Mouse (Mus musculus): ENCODE measurements around the gene Romo1. TPM values are rescaled to one million over a fixed set of nuclear protein-coding genes. Genes with fewer than 3 reads are reported as not detected.
"Not testable (repeated sequence)": the region's sequence is repeated elsewhere in the genome, so short reads cannot be mapped to it uniquely, and the experiment has no call there.

The Romo1 gene
- polyA plus RNA-seq (2016; fragmentation: Nextera tagmentation; extraction: Ambion mirVana) = 422 and 434 TPM in 2 replicates

- Histone ChIP-seq H3K4me2 (replicated peaks) (peak within 1 kb of the TSS; percentile 54), H3K9me3 (no peaks in the 10 kb centered on the region), H3K4me1 (peaks cover 13% of the 10 kb centered on the region), H3K36me3 (peaks cover 31% of the 10 kb centered on the region), H3K27me3 (no peaks in the 10 kb centered on the region), H3K4me3 (peak within 1 kb of the TSS; percentile 78), H3K9ac (replicated peaks) (peak within 1 kb of the TSS; percentile 81), H3K27ac (replicated peaks) (peak within 1 kb of the TSS; percentile 95)
- peak; percentile 97 for ATAC-seq (ENCODE audit: low FRiP score, low read depth)
- under 1% methylated on average over 69 of the region's 70 CpGs for WGBS
Measured at GRCm38 (mm10) chr2:156143953-156144724, at the start of gene Romo1, which contains the start of gene Nfs1. Gene Romo1, plus strand, starts transcription at chr2:156144039. Gene Nfs1, minus strand, starts transcription at chr2:156144186.

DNA sequence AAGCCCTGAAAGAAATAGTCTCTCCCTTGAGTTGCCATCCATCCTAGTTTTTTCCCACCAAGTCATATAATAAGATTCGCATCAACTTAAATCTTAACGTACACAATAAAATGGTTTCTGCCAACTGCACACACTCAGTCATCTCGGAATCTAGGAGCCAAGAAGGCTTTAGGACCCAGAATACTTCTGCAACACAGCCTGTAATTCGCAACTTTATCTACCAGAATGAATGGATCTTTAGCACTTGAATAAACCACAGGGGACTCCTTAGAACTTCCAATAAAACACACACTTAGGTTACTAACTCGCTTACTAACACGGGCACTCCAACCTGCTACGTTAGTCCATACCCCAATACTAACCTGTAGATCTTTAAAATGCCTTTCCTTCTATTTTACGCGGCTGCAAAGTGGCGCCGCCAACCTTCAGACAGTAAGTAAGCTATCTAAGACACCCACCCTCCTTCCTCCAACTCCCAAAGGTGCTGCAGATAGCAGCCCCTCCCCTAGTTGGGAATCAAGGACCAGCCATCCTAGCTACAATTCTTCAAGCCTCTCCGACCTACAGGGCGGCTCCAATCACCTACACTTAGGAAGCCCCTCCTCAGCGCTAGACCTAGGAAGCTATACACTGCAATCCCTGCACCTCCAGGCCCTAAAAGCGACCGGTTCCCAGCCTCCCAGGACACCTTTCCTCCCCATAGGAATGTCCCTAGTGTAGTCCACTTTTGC is 33.0 kb upstream of the Romo1 start:
- H3K27ac ChIP-seq (replicated peaks) = peak overlapping the region; percentile 81

DNA sequence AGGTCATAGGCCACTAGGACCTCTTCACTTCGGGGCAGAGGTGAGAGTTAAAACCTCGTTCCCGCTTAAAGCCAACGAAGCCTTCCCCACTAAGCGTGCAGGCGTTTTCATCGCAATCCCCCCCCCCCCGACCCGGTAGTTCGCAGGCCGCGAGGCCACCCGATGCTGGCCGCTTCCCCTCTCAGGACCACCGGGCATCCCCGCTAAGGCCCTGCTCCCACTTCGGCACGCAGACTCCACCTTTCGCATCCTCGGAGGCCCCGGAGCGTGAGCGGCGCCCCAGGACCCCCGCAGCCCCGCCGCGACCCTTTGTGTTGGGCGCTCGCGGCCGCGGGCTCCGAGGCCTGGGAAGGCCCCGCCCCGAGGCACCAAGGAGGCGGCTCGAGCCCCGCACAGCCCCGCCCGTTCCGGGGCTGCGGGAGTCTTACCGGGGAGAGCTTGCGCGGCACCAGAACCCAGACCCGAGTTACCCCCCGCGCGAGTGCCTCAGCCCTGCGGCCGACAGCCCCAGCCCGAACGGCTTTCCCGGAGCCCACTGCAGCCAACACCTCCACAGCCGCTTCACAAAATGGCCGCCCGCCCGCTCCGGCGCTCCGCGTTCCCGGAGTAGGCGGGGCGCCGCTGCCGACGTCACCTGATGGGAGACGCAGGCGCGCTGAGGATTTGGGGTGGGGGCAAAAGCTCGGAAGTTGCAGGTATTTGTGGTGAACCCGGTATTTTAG is 32.3 kb upstream of the Romo1 start, which contains the start of the genes Cpne1 and Rbm12:
Gene Cpne1, minus strand, starts transcription at position 608 of the 722 bp plus-strand sequence.
Gene Rbm12, minus strand, starts transcription at position 621 of the 722 bp plus-strand sequence.
- peak; percentile 93 for ATAC-seq (ENCODE audit: low FRiP score, low read depth)
- H3K36me3 ChIP-seq = 0 out of 2 replicates have a peak, but pooled peaks cover 4% of the 10 kb centered on the region
- H3K4me3 ChIP-seq = peak within 1 kb of the TSS; percentile 96
- no peaks in the 10 kb centered on the region for H3K27me3 ChIP-seq
- peak within 1 kb of the TSS; percentile 96 for H3K9ac ChIP-seq (replicated peaks)
- peak within 1 kb of the TSS; percentile 66 for H3K4me2 ChIP-seq (replicated peaks)
- no peaks in the 10 kb centered on the region for H3K9me3 ChIP-seq
- whole genome bisulfite sequencing = under 1% methylated on average over 67 of the region's 74 CpGs
- H3K27ac ChIP-seq (replicated peaks) = peak within 1 kb of the TSS; percentile 81
- peaks cover 14% of the 10 kb centered on the region for H3K4me1 ChIP-seq

More for the DNA sequence above, 33.0 kb upstream of the Romo1 start:
- Histone ChIP-seq H3K4me3 (peak overlapping the region; percentile 96), H3K4me1 (peaks cover 15% of the 10 kb centered on the region), H3K36me3 (peaks cover 7% of the 10 kb centered on the region; the same call in 1 of the 2 replicates), H3K4me2 (replicated peaks) (peak overlapping the region; percentile 66), H3K9ac (replicated peaks) (peak overlapping the region; percentile 96), H3K9me3 (no peaks in the 10 kb centered on the region), H3K27me3 (no peaks in the 10 kb centered on the region)
- WGBS = under 1% methylated on average over 16 of the region's 16 CpGs
- peak; percentile 69 for ATAC-seq (ENCODE audit: low FRiP score, low read depth)

- H3K36me3 ChIP-seq; H3K27me3 ChIP-seq; ATAC-seq (ENCODE audit: low FRiP score, low read depth); H3K9me3 ChIP-seq: not testable (repeated sequence)
- H3K4me3 ChIP-seq = peak overlapping the region; percentile 96
- peak overlapping the region; percentile 96 for H3K9ac ChIP-seq (replicated peaks)
- peak overlapping the region; percentile 81 for H3K27ac ChIP-seq (replicated peaks)
- H3K4me2 ChIP-seq (replicated peaks) = peak overlapping the region; percentile 53
- WGBS = 19% methylated on average over 5 of the region's 5 CpGs
- H3K4me1 ChIP-seq = peaks cover 11% of the 10 kb centered on the region
Measured at GRCm38 (mm10) chr2:156112080-156112423, 31.8 kb upstream of the Romo1 start.

- Histone ChIP-seq H3K27me3 (no peaks in the 10 kb centered on the region), H3K4me3 (no peak overlapping the region), H3K4me2 (replicated peaks) (no peak overlapping the region), H3K9ac (replicated peaks) (no peak overlapping the region), H3K9me3 (no peaks in the 10 kb centered on the region), H3K4me1 (no peaks in the 10 kb centered on the region), H3K27ac (replicated peaks) (no peak overlapping the region), H3K36me3 (peaks cover 11% of the 10 kb centered on the region)
- no peak for ATAC-seq (ENCODE audit: low FRiP score, low read depth)
Measured at GRCm38 (mm10) chr2:156119566-156119965, 24.3 kb upstream of the Romo1 start.

DNA sequence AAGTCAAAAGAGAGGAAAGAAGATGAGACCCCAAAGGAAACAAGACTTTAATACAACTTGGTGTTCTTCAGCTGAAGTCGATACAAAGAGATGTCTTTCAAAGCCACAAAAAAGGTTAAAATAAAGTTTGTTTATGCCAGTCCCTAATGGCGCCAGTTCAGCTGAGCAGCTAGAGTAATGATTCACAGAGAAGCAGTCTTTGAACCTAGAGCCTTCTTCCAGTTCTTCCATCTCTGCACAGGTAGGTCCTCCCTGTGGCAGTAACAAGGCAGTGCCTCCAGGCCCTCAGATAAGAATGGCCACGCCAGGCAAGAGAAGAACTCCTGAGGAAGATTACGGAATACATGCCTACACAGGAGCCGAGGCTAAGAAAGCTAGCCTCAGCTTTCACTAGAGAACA is 20.1 kb upstream of the Romo1 start:
- Histone ChIP-seq H3K36me3 (peaks cover 11% of the 10 kb centered on the region), H3K9ac (replicated peaks) (no peak overlapping the region), H3K4me1 (no peaks in the 10 kb centered on the region), H3K4me2 (replicated peaks) (no peak overlapping the region), H3K9me3 (no peaks in the 10 kb centered on the region), H3K27ac (replicated peaks) (no peak overlapping the region), H3K4me3 (no peak overlapping the region), H3K27me3 (no peaks in the 10 kb centered on the region)
- 93% methylated on average over 5 of the region's 5 CpGs for WGBS
- ATAC-seq (ENCODE audit: low FRiP score, low read depth) = no peak

DNA sequence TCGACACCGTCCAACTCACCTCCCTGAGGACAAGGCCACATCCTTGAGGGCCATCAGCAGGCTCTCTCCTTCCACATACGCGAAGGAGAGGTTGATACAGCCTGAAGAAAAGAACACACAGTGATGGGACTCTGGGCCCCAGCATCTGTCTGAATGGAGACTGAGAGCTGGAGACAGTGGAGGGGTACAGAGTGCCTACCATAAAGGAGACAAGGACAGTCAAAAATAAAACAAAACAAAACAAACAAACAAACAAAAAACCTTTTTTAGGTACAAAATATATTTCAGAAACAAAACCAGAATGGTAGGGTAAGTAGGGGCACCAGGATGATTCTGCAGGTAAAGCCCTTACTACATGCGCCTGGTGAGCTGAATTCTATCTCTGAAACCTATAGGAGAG is 16.8 kb upstream of the Romo1 start, which contains the start of gene Gm28036:
Gene Gm28036, minus strand, starts transcription at position 101 of the 400 bp plus-strand sequence.
- H3K9ac ChIP-seq (replicated peaks) = no peak within 1 kb of the TSS
- no peak within 1 kb of the TSS for H3K4me2 ChIP-seq (replicated peaks)
- no peaks in the 10 kb centered on the region for H3K27me3 ChIP-seq
- WGBS = 91% methylated on average over 5 of the region's 5 CpGs
- ATAC-seq (ENCODE audit: low FRiP score, low read depth) = no peak
- H3K4me3 ChIP-seq = no peak within 1 kb of the TSS
- peaks cover 17% of the 10 kb centered on the region for H3K36me3 ChIP-seq
- H3K4me1 ChIP-seq = no peaks in the 10 kb centered on the region
- no peak within 1 kb of the TSS for H3K27ac ChIP-seq (replicated peaks)
- H3K9me3 ChIP-seq = no peaks in the 10 kb centered on the region

GRCm38 (mm10) chr2:156134161-156134560 is 9.7 kb upstream of the Romo1 start:
- H3K4me1 ChIP-seq = no peaks in the 10 kb centered on the region
- H3K9ac ChIP-seq (replicated peaks) = no peak overlapping the region
- ATAC-seq (ENCODE audit: low FRiP score, low read depth) = no peak
- WGBS = 89% methylated on average over 5 of the region's 5 CpGs
- H3K4me2 ChIP-seq (replicated peaks) = no peak overlapping the region
- H3K27ac ChIP-seq (replicated peaks) = no peak overlapping the region
- no peaks in the 10 kb centered on the region for H3K9me3 ChIP-seq
- no peaks in the 10 kb centered on the region for H3K27me3 ChIP-seq
- no peak overlapping the region for H3K4me3 ChIP-seq
- H3K36me3 ChIP-seq = peaks cover 11% of the 10 kb centered on the region; the same call in 1 of the 2 replicates

DNA sequence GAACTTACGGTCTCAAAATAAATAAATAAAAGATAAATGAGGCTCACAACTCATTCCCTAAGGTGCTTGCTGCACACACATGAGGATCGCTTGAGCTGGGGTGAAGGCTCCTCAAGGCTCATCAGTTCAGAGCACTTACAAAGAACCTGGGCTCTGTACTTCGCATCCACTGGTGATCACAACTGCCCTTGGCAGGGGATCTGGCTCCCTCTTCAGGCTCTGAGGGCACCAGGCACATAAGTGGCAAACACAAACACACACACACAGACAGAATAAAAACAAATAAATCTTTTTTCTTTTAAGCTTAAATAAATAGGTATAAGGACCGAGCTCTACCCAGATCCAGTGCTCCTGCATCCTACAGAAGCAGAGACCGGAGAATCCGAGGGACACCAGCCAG is 8.1 kb upstream of the Romo1 start:
- Histone ChIP-seq H3K4me1 (no peaks in the 10 kb centered on the region), H3K9ac (replicated peaks) (no peak overlapping the region), H3K4me2 (replicated peaks) (no peak overlapping the region), H3K4me3 (no peak overlapping the region), H3K9me3 (no peaks in the 10 kb centered on the region), H3K36me3 (peaks cover 11% of the 10 kb centered on the region; the same call in 1 of the 2 replicates), H3K27me3 (no peaks in the 10 kb centered on the region), H3K27ac (replicated peaks) (no peak overlapping the region)
- ATAC-seq (ENCODE audit: low FRiP score, low read depth) = no peak
- 91% methylated on average over 6 of the region's 6 CpGs for WGBS

DNA sequence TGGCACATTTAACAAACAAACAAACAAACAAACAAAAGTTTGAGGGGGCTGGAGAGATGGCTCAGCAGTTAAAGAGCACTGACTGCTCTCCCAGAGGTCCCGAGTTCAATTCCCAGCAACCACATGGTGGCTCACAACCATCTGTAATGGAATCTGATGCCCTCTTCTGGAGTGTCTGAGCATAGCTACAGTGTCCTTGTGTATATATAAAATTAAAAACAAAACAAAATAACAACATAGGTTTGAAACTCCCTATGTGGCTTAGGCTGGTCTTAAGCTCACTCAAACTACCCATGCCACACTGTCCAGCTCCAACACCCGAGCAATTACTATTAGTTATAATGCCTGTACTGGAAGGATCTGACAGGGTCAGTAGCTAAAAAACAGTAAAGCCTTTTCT is 1.0 kb upstream of the Romo1 start:
- no peak for ATAC-seq (ENCODE audit: low FRiP score, low read depth)
- Histone ChIP-seq H3K9ac (replicated peaks) (peak overlapping the region; percentile 81; the same call in 1 of the 2 replicates), H3K27ac (replicated peaks) (no peak overlapping the region), H3K36me3 (peaks cover 18% of the 10 kb centered on the region), H3K27me3 (no peaks in the 10 kb centered on the region), H3K4me1 (peaks cover 13% of the 10 kb centered on the region), H3K9me3 (no peaks in the 10 kb centered on the region), H3K4me2 (replicated peaks) (peak overlapping the region; percentile 54), H3K4me3 (peak overlapping the region; percentile 78)
- 85% methylated on average over 2 of the region's 2 CpGs for WGBS

GRCm38 (mm10) chr2:156143367-156143766 is 472 bp upstream of the Romo1 start:
- 3% methylated on average over 16 of the region's 16 CpGs for WGBS
- Histone ChIP-seq H3K27me3 (no peaks in the 10 kb centered on the region), H3K4me3 (peak overlapping the region; percentile 78), H3K9me3 (no peaks in the 10 kb centered on the region), H3K9ac (replicated peaks) (peak overlapping the region; percentile 81), H3K36me3 (peaks cover 23% of the 10 kb centered on the region), H3K4me2 (replicated peaks) (peak overlapping the region; percentile 54), H3K27ac (replicated peaks) (peak overlapping the region; percentile 95), H3K4me1 (peaks cover 13% of the 10 kb centered on the region)
- ATAC-seq (ENCODE audit: low FRiP score, low read depth) = no peak
